Mouse (Mus musculus): ENCODE data around the gene Mrnip.

GRCm38 (mm10) chr11:50227226-50227625, 53.0 kb downstream of the Mrnip start:
- TF ChIP-seq POLR2A (IDR thresholded peaks at IDR 0.05; ENCODE audit: insufficient read length, low read depth) (no peak), MAX (IDR thresholded peaks at IDR 0.05; ENCODE audit: low read depth) (no peak), TCF12 (IDR thresholded peaks at IDR 0.05; ENCODE audit: insufficient read depth, poor library complexity, severe bottlenecking) (no peak), MYOG (IDR thresholded peaks at IDR 0.05; ENCODE audit: control insufficient read depth in 1 of 3, insufficient read depth in 1 of 3, insufficient read length in 2 of 3, low read depth in 2 of 3) (no peak), POLR2AphosphoS2 (IDR thresholded peaks at IDR 0.05; ENCODE audit: insufficient read length, low read depth) (no peak), E2F4 (IDR thresholded peaks at IDR 0.05; ENCODE audit: insufficient read depth) (no peak), SRF (IDR thresholded peaks at IDR 0.05; ENCODE audit: control insufficient read depth, insufficient read length, low read depth) (no peak), TCF3 (IDR thresholded peaks at IDR 0.05; ENCODE audit: insufficient read length, low read depth) (no peak), MYOD1 (IDR thresholded peaks at IDR 0.05; ENCODE audit: control insufficient read depth in 1 of 3, insufficient read length in 2 of 3, low read depth in 2 of 3) (no peak), USF1 (IDR thresholded peaks at IDR 0.05; ENCODE audit: low read depth) (no peak), CEBPB (IDR thresholded peaks at IDR 0.05; ENCODE audit: insufficient read depth, poor library complexity, severe bottlenecking) (no peak)
